ENCODE assay signal across 7 mouse cellular contexts in the genomic region with DNA sequence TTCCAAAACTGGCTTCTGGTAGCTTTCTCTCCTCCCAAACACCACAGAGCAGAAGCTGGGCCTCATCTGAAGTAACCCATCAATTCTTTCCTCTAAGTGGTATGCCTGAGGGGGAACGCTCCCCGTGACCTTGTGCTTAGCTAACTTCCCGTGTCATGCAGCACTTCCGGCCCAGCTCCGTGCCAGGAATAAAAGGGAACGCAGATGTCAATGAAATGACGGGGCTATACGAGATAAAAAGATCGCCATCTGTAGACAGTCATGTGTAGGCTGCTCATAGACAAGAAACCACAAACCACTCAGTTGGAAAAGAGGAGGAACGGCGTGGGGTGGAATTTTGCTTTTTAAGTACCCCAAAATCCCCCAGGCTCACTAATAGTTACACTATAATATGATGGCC.
DNase-seq lines count a peak whose midpoint lies in the region; ATAC-seq and TF ChIP-seq lines count a peak whose summit lies in the region.

No protein-coding gene starts in this region.

- TF ChIP-seq CTCF in thymus, adult 2 months (IDR thresholded peaks at IDR 0.05; ENCODE audit: borderline replicate concordance, control insufficient read depth, extremely low read depth, insufficient read depth, low read length, poor library complexity) = no peak

- peaks cover 35% of the 10 kb centered on the region for H3K4me1 ChIP-seq in thymus, adult 2 months (replicated peaks; ENCODE audit: control insufficient read depth, insufficient read depth, low read length)
- H3K4me1 ChIP-seq in heart, embryonic 12.5 days (replicated peaks) = peaks cover 46% of the 10 kb centered on the region
- H3K4me1 ChIP-seq in liver, embryonic 11.5 days (replicated peaks; ENCODE audit: control insufficient read depth, insufficient read depth, low read length) = peaks cover 9% of the 10 kb centered on the region; the same call in 1 of the 2 replicates

- H3K4me2 ChIP-seq in heart, embryonic 12.5 days = no peak overlapping the region
- H3K4me2 ChIP-seq in liver, embryonic 11.5 days = peak overlapping the region; percentile 16

- ATAC-seq in heart, embryonic 12.5 days (ENCODE audit: insufficient number of reproducible peaks, low FRiP score) = no peak
- ATAC-seq in liver, embryonic 11.5 days (replicated peaks; ENCODE audit: low FRiP score) = no peak
- ATAC-seq in monocyte, adult 5-6 weeks (replicated peaks; ENCODE audit: insufficient number of reproducible peaks, low FRiP score, low TSS enrichment, poor library complexity, severe bottlenecking) = no peak

- no peaks in the 10 kb centered on the region for H3K36me3 ChIP-seq in thymus, adult 2 months (ENCODE audit: control insufficient read depth, insufficient read depth, low read length)
- H3K36me3 ChIP-seq in heart, embryonic 12.5 days = peaks cover 4% of the 10 kb centered on the region; the same call in 1 of the 2 replicates
- no peaks in the 10 kb centered on the region for H3K36me3 ChIP-seq in liver, embryonic 11.5 days (ENCODE audit: control insufficient read depth, insufficient read depth, low read length)

- peaks cover 4% of the 10 kb centered on the region for H3K9me3 ChIP-seq in heart, embryonic 12.5 days (replicated peaks)
- no peaks in the 10 kb centered on the region for H3K9me3 ChIP-seq in liver, embryonic 11.5 days (ENCODE audit: control insufficient read depth, low read length)

- H3K27me3 ChIP-seq in thymus, adult 2 months (ENCODE audit: control insufficient read depth, insufficient read depth, low read length) = no peaks in the 10 kb centered on the region
- H3K27me3 ChIP-seq in heart, embryonic 12.5 days (replicated peaks) = no peaks in the 10 kb centered on the region
- no peaks in the 10 kb centered on the region for H3K27me3 ChIP-seq in liver, embryonic 11.5 days (replicated peaks; ENCODE audit: control insufficient read depth, insufficient read depth, low read length)

- no peak overlapping the region for H3K9ac ChIP-seq in heart, embryonic 12.5 days
- no peak overlapping the region for H3K9ac ChIP-seq in liver, embryonic 11.5 days (ENCODE audit: low read depth, low read length)

- no peak for TF ChIP-seq POLR2A in thymus, adult 2 months (IDR thresholded peaks at IDR 0.05; ENCODE audit: control insufficient read depth, extremely low read depth, insufficient read depth, low read length, poor library complexity)

- 5% methylated on average over 11 of the region's 11 CpGs for WGBS in thymus, adult 2 months
- 42% methylated on average over 11 of the region's 11 CpGs for WGBS in heart, embryonic 12.5 days
- WGBS in liver, embryonic 11.5 days = 52% methylated on average over 11 of the region's 11 CpGs

- no peak overlapping the region for H3K4me3 ChIP-seq in thymus, adult 2 months (ENCODE audit: control insufficient read depth, insufficient read depth, low read length)
- no peak overlapping the region for H3K4me3 ChIP-seq in heart, embryonic 12.5 days
- H3K4me3 ChIP-seq in liver, embryonic 11.5 days (ENCODE audit: low read depth, low read length) = no peak overlapping the region

- DNase-seq in thymus, adult 2 months = peak; percentile 18
- no peak for DNase-seq in thymus, postnatal 4 days
- DNase-seq in liver, embryonic 11.5 days (ENCODE audit: low spot score) = no peak
- DNase-seq in cerebellum, adult 11-12 months = no peak
- no peak for DNase-seq in urinary bladder, postnatal 36 days (ENCODE audit: low spot score in 2 of 2)

- peak overlapping the region; percentile 6 for H3K27ac ChIP-seq in thymus, adult 2 months (ENCODE audit: control insufficient read depth, insufficient read depth, low read length)
- H3K27ac ChIP-seq in heart, embryonic 12.5 days (ENCODE audit: poor library complexity, severe bottlenecking) = peak overlapping the region; percentile 20
- H3K27ac ChIP-seq in liver, embryonic 11.5 days (ENCODE audit: low read depth, low read length) = peak overlapping the region; percentile 5; the same call in 1 of the 2 replicates
